Mouse (Mus musculus): ENCODE results near the gene Il27.

- no peak for TF ChIP-seq MAFK (IDR thresholded peaks at IDR 0.05; ENCODE audit: insufficient read depth, low read depth, low read length)
- TF ChIP-seq ZNF384 (IDR thresholded peaks at IDR 0.05; ENCODE audit: low read depth, low read length): no peak
Measured at GRCm38 (mm10) chr7:126642545-126643243, 48.0 kb upstream of the Il27 start.

Measured in ES-E14 (cell line).